Mouse (Mus musculus): ENCODE data around the gene Cnga4.
"Not testable (repeated sequence)": the region's sequence is repeated elsewhere in the genome, so short reads cannot be mapped to it uniquely, and the experiment has no call there.

Gene Cnga4

GRCm38 (mm10) chr7:105404268-105404667 lies at the start of gene Cnga4:
TSS of gene Cnga4 (plus strand) at chr7:105404568.
- in situ Hi-C loops (cut with MboI, MseI): loop anchor here (5.0 to 25.0 kb wide), 4 partner anchors 228 to 1117 kb away; partner anchors contain the start of genes Ilk, Rrp8, Trim3 and Trim5

- in situ Hi-C loops (cut with MboI, MseI): not testable (repeated sequence)
Observed at GRCm38 (mm10) chr7:105356064-105356463, 48.3 kb upstream of the Cnga4 start.

GRCm38 (mm10) chr7:105356487-105356886 lies 47.9 kb upstream of the Cnga4 start:
- in situ Hi-C loops (cut with MboI, MseI): not testable (repeated sequence)

GRCm38 (mm10) chr7:105361713-105362112 lies 42.7 kb upstream of the Cnga4 start:
- in situ Hi-C loops (cut with MboI, MseI): no loop called here

GRCm38 (mm10) chr7:105367268-105367667 lies 37.1 kb upstream of the Cnga4 start:
- in situ Hi-C loops (cut with MboI, MseI): no loop called here

- in situ Hi-C loops (cut with MboI, MseI): no loop called here
Observed at GRCm38 (mm10) chr7:105367930-105368329, 36.4 kb upstream of the Cnga4 start, which contains the start of gene Olfr692. TSS of gene Olfr692 (plus strand) at chr7:105368230.

- in situ Hi-C loops (cut with MboI, MseI): no loop called here
Observed at GRCm38 (mm10) chr7:105368521-105368920, 35.8 kb upstream of the Cnga4 start.

- in situ Hi-C loops (cut with MboI, MseI): no loop called here
Observed at GRCm38 (mm10) chr7:105372912-105373311, 31.5 kb upstream of the Cnga4 start.

- in situ Hi-C loops (cut with MboI, MseI): no loop called here
Observed at GRCm38 (mm10) chr7:105373509-105373908, 30.9 kb upstream of the Cnga4 start.

- in situ Hi-C loops (cut with MboI, MseI): no loop called here
Observed at GRCm38 (mm10) chr7:105373976-105374375, 30.4 kb upstream of the Cnga4 start.

- in situ Hi-C loops (cut with MboI, MseI): no loop called here
Observed at GRCm38 (mm10) chr7:105374866-105375265, 29.5 kb upstream of the Cnga4 start, which contains the start of gene Gm5901. TSS of gene Gm5901 (plus strand) at chr7:105375038.

- in situ Hi-C loops (cut with MboI, MseI): no loop called here
Observed at GRCm38 (mm10) chr7:105380329-105380728, 24.0 kb upstream of the Cnga4 start.

GRCm38 (mm10) chr7:105387696-105388095 lies 16.7 kb upstream of the Cnga4 start:
- in situ Hi-C loops (cut with MboI, MseI): no loop called here

- in situ Hi-C loops (cut with MboI, MseI): no loop called here
Observed at GRCm38 (mm10) chr7:105390236-105390635, 14.1 kb upstream of the Cnga4 start.

GRCm38 (mm10) chr7:105394606-105395005 lies 9.8 kb upstream of the Cnga4 start:
- in situ Hi-C loops (cut with MboI, MseI): no loop called here

- in situ Hi-C loops (cut with MboI, MseI): no loop called here
Observed at GRCm38 (mm10) chr7:105395131-105395820, 9.1 kb upstream of the Cnga4 start.

- in situ Hi-C loops (cut with MboI, MseI): no loop called here
Observed at GRCm38 (mm10) chr7:105396126-105396525, 8.2 kb upstream of the Cnga4 start.

GRCm38 (mm10) chr7:105399058-105399934 lies 5.1 kb upstream of the Cnga4 start:
- in situ Hi-C loops (cut with MboI, MseI): no loop called here

- in situ Hi-C loops (cut with MboI, MseI): loop anchor here (5.0 to 25.0 kb wide), 4 partner anchors 232 to 1113 kb away; partner anchors contain the start of genes Ilk, Rrp8, Trim3 and Trim5
Observed at GRCm38 (mm10) chr7:105399935-105400624, 4.3 kb upstream of the Cnga4 start, which contains the start of gene Fam160a2. TSS of gene Fam160a2 (minus strand) at chr7:105400054.

GRCm38 (mm10) chr7:105406322-105406721 lies 2.0 kb downstream of the Cnga4 start:
- in situ Hi-C loops (cut with MboI, MseI): loop anchor here (10.0 to 25.0 kb wide), 2 partner anchors 398 to 1119 kb away; partner anchors contain the start of gene Trim5

GRCm38 (mm10) chr7:105411874-105412632 lies 7.7 kb downstream of the Cnga4 start:
- in situ Hi-C loops (cut with MboI, MseI): loop anchor here (5.0 to 25.0 kb wide), 2 partner anchors 115 to 1125 kb away; partner anchors contain the start of gene Trim5

Data from regulatory T cell (primary cell).